Mouse (Mus musculus): ENCODE results near the gene Gm10642. TPM values are rescaled to one million over a fixed set of nuclear protein-coding genes. Genes with fewer than 3 reads are reported as not detected.

Gene Gm10642
- polyA plus RNA-seq, 1 experiment from 2014 or later: 1.7 TPM

DNA sequence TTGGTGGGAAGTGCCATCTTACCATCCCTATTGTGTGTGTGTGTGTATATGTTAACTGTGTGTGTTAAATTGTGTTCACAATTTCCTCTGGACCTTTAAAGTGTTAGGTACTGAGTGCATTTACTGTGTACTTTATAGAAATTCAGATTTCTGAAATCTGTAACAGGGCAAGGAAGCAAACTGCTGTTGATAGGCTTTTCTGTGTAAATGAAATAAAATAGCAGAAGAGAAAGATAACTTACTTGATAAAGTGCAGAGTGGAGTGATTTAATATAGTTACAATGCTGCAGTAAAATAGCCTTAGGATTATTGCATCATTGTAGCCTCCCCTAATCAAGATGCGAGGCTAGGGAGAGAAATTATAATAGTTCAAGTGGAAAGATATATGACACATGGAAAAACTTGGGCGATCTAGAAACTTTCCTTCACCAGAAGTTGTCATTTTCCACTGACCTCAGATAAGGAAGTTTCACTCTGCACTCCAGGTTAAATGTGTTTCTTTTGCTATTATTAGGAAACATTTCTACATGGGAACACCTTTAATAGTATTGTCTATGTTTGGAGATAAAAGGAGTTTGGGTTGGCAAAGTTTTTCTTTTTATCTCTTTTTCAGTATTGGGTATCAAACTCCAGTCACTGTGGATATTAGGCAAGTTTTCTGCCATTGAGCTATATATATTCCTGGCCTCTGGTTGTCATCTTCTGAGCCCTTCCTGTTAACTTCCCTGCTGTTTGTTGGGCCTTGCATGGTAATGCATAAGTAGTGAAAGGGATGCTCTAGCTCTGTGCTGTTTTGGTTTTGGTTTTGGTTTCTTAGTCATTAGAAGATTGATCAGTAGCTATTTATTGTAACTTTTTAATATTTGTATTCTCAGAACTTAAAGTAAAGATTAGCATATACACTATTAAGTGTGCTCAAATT lies 36.0 kb downstream of the Gm10642 start:
- H3K27me3 ChIP-seq (ENCODE audit: insufficient read depth, low read length): no peaks in the 10 kb centered on the region
- H3K36me3 ChIP-seq (ENCODE audit: insufficient read depth, low read length): no peaks in the 10 kb centered on the region
- no peak for DNase-seq (ENCODE audit: low spot score)
- H3K4me1 ChIP-seq (replicated peaks; ENCODE audit: insufficient read depth, low read length): no peaks in the 10 kb centered on the region; the same call in 1 of the 2 replicates
- H3K27ac ChIP-seq: no peak overlapping the region
- H3K4me2 ChIP-seq (ENCODE audit: low read length): no peak overlapping the region
- no peak for TF ChIP-seq CTCF (IDR thresholded peaks at IDR 0.05; ENCODE audit: low read depth)
- H3K4me3 ChIP-seq (replicated peaks; ENCODE audit: low read depth, low read length): no peak overlapping the region
- WGBS: 51% methylated on average over 2 of the region's 2 CpGs
- ATAC-seq (replicated peaks; ENCODE audit: low FRiP score, low read depth): no peak
- no peak overlapping the region for H3K9ac ChIP-seq (ENCODE audit: low read depth, low read length)
- no peaks in the 10 kb centered on the region for H3K9me3 ChIP-seq (replicated peaks; ENCODE audit: low read length)

DNA sequence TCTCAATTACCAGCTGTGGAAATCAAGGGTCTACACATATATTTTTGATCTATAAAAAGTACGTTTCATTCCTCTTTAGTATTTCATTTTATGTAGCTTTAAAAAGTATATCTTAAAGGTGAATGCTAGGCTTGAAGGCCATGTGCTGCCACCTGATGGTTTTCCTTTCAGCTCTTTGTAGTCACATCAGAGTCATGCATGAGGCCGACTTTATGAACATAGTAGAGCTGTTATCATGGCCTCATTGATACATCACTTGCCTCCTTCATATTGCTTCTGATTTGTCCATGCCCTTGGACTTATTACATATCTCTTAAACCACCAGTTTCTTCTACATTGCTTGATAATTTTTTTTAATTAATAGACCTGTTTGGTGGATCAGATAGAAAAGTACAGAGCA lies 39.7 kb downstream of the Gm10642 start:
- Histone ChIP-seq H3K36me3 (ENCODE audit: insufficient read depth, low read length) (no peaks in the 10 kb centered on the region), H3K4me2 (ENCODE audit: low read length) (no peak overlapping the region), H3K9me3 (replicated peaks; ENCODE audit: low read length) (no peaks in the 10 kb centered on the region), H3K4me1 (replicated peaks; ENCODE audit: insufficient read depth, low read length) (no peaks in the 10 kb centered on the region; the same call in 1 of the 2 replicates), H3K9ac (ENCODE audit: low read depth, low read length) (no peak overlapping the region), H3K4me3 (replicated peaks; ENCODE audit: low read depth, low read length) (no peak overlapping the region), H3K27ac (no peak overlapping the region), H3K27me3 (ENCODE audit: insufficient read depth, low read length) (no peaks in the 10 kb centered on the region)
- no peak; the same call in 1 of the 2 replicates for TF ChIP-seq CTCF (IDR thresholded peaks at IDR 0.05; ENCODE audit: low read depth)
- 93% methylated on average over 2 of the region's 2 CpGs for WGBS
- ATAC-seq (replicated peaks; ENCODE audit: low FRiP score, low read depth): no peak
- no peak for DNase-seq (ENCODE audit: low spot score)

DNA sequence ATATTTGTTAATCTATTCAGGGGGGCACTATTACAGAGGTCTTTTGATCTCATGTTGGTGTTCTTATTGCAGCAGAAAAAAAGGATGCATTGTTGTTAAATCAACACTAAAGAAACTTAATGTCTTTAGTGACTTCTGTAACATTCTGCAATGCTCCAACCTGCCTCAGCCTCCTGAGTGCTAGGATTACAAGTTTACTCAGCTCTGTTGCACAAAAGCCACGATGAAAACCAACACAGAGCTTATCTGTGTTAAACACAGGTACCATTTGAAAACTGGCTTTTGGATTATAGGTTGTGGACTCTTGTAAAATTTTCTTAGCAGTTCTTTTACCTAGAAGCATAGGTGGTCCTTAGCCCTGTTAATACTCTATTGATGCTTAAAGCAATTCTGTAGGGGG lies 42.0 kb downstream of the Gm10642 start:
- no peaks in the 10 kb centered on the region for H3K9me3 ChIP-seq (replicated peaks; ENCODE audit: low read length)
- no peaks in the 10 kb centered on the region for H3K4me1 ChIP-seq (replicated peaks; ENCODE audit: insufficient read depth, low read length)
- H3K36me3 ChIP-seq (ENCODE audit: insufficient read depth, low read length): no peaks in the 10 kb centered on the region
- H3K4me3 ChIP-seq (replicated peaks; ENCODE audit: low read depth, low read length): no peak overlapping the region
- 91% methylated on average over 1 of the region's 1 CpGs for WGBS
- H3K27ac ChIP-seq: no peak overlapping the region
- H3K9ac ChIP-seq (ENCODE audit: low read depth, low read length): no peak overlapping the region
- H3K4me2 ChIP-seq (ENCODE audit: low read length): no peak overlapping the region
- ATAC-seq (replicated peaks; ENCODE audit: low FRiP score, low read depth) (no peak), DNase-seq (ENCODE audit: low spot score) (no peak)
- no peak for TF ChIP-seq CTCF (IDR thresholded peaks at IDR 0.05; ENCODE audit: low read depth)
- H3K27me3 ChIP-seq (ENCODE audit: insufficient read depth, low read length): no peaks in the 10 kb centered on the region

DNA sequence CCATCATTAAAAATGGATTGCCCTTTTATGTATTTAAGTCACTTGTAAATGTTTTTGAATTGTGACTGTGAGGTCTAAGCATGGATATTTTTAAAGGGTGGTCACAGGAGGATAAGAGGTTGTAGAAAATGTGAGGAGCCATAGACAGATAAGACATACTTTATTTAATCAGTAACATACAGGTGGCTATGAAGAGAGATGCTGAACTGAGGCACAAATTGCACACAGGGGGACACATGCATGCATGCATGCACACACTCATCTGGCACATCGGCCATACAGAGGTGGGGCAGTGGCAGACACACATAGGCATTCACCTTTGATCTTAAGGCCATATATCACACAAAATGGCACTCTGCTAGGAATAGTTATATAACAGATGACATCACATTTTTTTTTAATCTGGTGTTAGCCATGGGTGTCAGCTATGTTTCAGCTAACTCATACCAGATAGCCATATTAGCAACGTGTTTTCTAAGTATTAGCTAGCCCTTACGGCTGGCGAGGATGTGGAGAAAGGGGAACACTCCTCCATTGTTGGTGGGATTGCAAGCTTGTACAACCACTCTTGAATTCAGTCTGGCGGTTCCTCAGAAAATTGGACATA lies 47.6 kb downstream of the Gm10642 start:
- 93% methylated on average over 5 of the region's 5 CpGs for WGBS
- ATAC-seq (replicated peaks; ENCODE audit: low FRiP score, low read depth) (no peak), DNase-seq (ENCODE audit: low spot score) (no peak)
- Histone ChIP-seq H3K27ac (no peak overlapping the region), H3K4me3 (replicated peaks; ENCODE audit: low read depth, low read length) (no peak overlapping the region), H3K4me2 (ENCODE audit: low read length) (no peak overlapping the region), H3K27me3 (ENCODE audit: insufficient read depth, low read length) (no peaks in the 10 kb centered on the region), H3K9me3 (replicated peaks; ENCODE audit: low read length) (no peaks in the 10 kb centered on the region), H3K9ac (ENCODE audit: low read depth, low read length) (no peak overlapping the region), H3K4me1 (replicated peaks; ENCODE audit: insufficient read depth, low read length) (no peaks in the 10 kb centered on the region), H3K36me3 (ENCODE audit: insufficient read depth, low read length) (peaks cover 3% of the 10 kb centered on the region; the same call in 1 of the 2 replicates)
- TF ChIP-seq CTCF (IDR thresholded peaks at IDR 0.05; ENCODE audit: low read depth): no peak

DNA sequence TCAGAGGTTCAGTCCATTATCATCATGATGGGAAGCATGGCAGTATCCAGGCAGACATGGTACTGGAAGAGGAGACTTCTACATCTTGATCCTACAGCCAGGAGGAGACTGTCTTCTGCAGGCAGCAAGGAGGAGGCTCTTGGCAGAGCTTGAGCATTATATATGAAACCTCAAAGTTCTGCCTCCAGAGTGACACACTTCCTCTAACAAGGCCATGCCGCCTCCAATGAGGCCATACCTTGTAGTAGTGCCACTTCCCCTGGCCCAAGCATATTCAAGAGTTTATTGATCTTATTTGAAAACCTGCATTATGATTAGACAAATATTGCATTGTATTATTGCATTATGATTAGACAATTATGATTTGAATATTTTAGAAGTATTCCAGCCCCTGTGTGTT lies 50.4 kb downstream of the Gm10642 start:
- Histone ChIP-seq H3K36me3 (ENCODE audit: insufficient read depth, low read length) (peaks cover 3% of the 10 kb centered on the region; the same call in 1 of the 2 replicates), H3K4me3 (replicated peaks; ENCODE audit: low read depth, low read length) (no peak overlapping the region), H3K27me3 (ENCODE audit: insufficient read depth, low read length) (no peaks in the 10 kb centered on the region), H3K4me1 (replicated peaks; ENCODE audit: insufficient read depth, low read length) (no peaks in the 10 kb centered on the region), H3K9ac (ENCODE audit: low read depth, low read length) (no peak overlapping the region), H3K27ac (no peak overlapping the region), H3K9me3 (replicated peaks; ENCODE audit: low read length) (no peaks in the 10 kb centered on the region), H3K4me2 (ENCODE audit: low read length) (no peak overlapping the region)
- DNase-seq (ENCODE audit: low spot score): no peak
- WGBS: 86% methylated on average over 1 of the region's 1 CpGs
- no peak for TF ChIP-seq CTCF (IDR thresholded peaks at IDR 0.05; ENCODE audit: low read depth)
- ATAC-seq (replicated peaks; ENCODE audit: low FRiP score, low read depth): no peak

Other genes with a start within 250 kb of the Gm10642 start
- gene Ccnb2, start 234.7 kb upstream of the Gm10642 start, polyA plus RNA-seq (2015; fragmentation: Nextera tagmentation; extraction: Ambion mirVana): 127 and 130 TPM in 2 replicates
- 21.7 and 23.1 TPM in 2 replicates for gene Rnf111, start 152.5 kb upstream of the Gm10642 start, polyA plus RNA-seq (2015; fragmentation: Nextera tagmentation; extraction: Ambion mirVana)
- 38.1 and 38.9 TPM in 2 replicates for gene Sltm, start 113.5 kb upstream of the Gm10642 start, polyA plus RNA-seq (2015; fragmentation: Nextera tagmentation; extraction: Ambion mirVana)
- gene Mindy2, start 923 bp downstream of the Gm10642 start, polyA plus RNA-seq (2015; fragmentation: Nextera tagmentation; extraction: Ambion mirVana): 14.6 and 16.9 TPM in 2 replicates
- 70.5 and 72.6 TPM in 2 replicates for gene Adam10, start 22.7 kb downstream of the Gm10642 start, polyA plus RNA-seq (2015; fragmentation: Nextera tagmentation; extraction: Ambion mirVana)

Measured in kidney, postnatal 0 days (tissue).